Mouse (Mus musculus): ENCODE results near the gene Grb10. TPM values are rescaled to one million over a fixed set of nuclear protein-coding genes. Genes with fewer than 3 reads are reported as not detected.

The Grb10 gene
- polyA plus RNA-seq, 2 experiments = 243 to 644 TPM

DNA sequence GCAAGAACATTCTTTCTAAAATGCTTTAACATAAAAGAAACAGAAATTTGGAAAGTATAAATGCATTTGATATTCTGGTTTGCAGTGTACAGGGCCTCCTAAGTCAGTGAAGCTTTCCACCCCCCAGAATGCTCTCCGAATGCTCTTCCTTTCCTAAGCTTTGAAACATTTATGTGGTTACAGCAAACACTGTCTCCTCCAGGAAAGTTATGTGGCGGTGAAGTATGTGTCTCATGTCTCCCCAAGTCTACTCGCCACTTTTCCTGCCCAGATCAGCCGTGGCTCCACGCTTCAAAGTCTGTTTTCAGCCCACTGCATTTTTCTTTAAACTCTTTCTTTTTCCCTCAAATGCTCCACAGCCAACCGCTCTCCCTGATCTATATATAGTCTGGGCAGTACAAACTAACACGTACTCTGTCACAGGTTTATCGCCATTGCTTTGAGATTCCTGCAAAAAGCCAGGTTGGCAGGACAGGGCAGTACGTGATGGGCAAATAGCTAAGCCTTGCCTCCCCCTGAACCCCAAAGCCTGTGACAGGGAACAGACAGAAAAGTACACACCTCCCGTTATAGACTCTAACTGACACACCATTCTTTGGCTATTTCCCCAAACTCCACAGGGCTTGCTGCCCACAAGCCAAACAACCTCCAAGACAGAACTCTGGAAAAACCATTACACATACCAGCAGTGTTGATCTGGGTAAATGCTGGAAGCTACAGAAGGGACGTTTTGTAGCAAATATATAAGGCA, 84.9 kb downstream of the Grb10 start:
- H3K4me2 ChIP-seq (replicated peaks; ENCODE audit: low read depth, low read length, severe bottlenecking) = no peak overlapping the region
- H3K36me3 ChIP-seq (ENCODE audit: control insufficient read depth, insufficient read depth, low read length) = peaks cover 35% of the 10 kb centered on the region
- H3K4me1 ChIP-seq (ENCODE audit: control insufficient read depth, insufficient read depth, low read length) = peaks cover 72% of the 10 kb centered on the region
- ATAC-seq (ENCODE audit: low FRiP score, low read depth) (peak; percentile 24), DNase-seq (ENCODE audit: low spot score) (peak; percentile 34)
- H3K9ac ChIP-seq (ENCODE audit: low read depth, low read length, severe bottlenecking) = no peak overlapping the region; the same call in 1 of the 2 replicates
- no peak for TF ChIP-seq POLR2A (IDR thresholded peaks at IDR 0.05; ENCODE audit: borderline replicate concordance, extremely low read depth, insufficient read depth, insufficient read length)
- 57% methylated on average over 11 of the region's 11 CpGs for WGBS
- H3K27me3 ChIP-seq (ENCODE audit: control insufficient read depth, insufficient read depth, low read length) = no peaks in the 10 kb centered on the region
- no peaks in the 10 kb centered on the region for H3K9me3 ChIP-seq (ENCODE audit: control insufficient read depth, low read length)
- peak overlapping the region; percentile 90 for H3K27ac ChIP-seq (replicated peaks; ENCODE audit: low read depth, low read length)
- no peak overlapping the region for H3K4me3 ChIP-seq (replicated peaks; ENCODE audit: low read length)

DNA sequence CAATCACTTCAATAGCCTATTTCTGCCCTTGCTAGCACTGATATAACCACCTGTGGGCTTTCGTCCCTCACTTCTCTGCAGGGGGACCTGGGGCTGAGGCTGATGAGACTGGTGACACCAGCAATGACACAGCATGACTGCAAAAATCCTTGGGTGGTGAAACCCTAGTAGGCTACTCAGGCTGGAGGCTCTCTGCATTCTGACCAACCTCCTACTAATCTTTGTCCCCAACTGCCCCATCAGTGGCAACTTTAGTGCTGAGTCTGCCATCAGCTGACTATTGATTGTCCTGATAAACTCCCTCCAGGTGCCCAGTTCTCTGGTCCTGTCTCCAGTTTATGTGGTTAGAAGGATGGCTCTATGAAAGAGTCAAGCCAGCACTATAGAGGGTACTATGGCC, 85.9 kb downstream of the Grb10 start:
- peaks cover 35% of the 10 kb centered on the region for H3K36me3 ChIP-seq (ENCODE audit: control insufficient read depth, insufficient read depth, low read length)
- no peak overlapping the region for H3K4me2 ChIP-seq (replicated peaks; ENCODE audit: low read depth, low read length, severe bottlenecking)
- H3K4me3 ChIP-seq (replicated peaks; ENCODE audit: low read length) = no peak overlapping the region
- WGBS = 65% methylated on average over 1 of the region's 1 CpGs
- peak overlapping the region; percentile 90 for H3K27ac ChIP-seq (replicated peaks; ENCODE audit: low read depth, low read length)
- peaks cover 78% of the 10 kb centered on the region for H3K4me1 ChIP-seq (ENCODE audit: control insufficient read depth, insufficient read depth, low read length)
- no peaks in the 10 kb centered on the region for H3K27me3 ChIP-seq (ENCODE audit: control insufficient read depth, insufficient read depth, low read length)
- DNase-seq (ENCODE audit: low spot score) = no peak
- no peaks in the 10 kb centered on the region for H3K9me3 ChIP-seq (ENCODE audit: control insufficient read depth, low read length)
- TF ChIP-seq POLR2A (IDR thresholded peaks at IDR 0.05; ENCODE audit: borderline replicate concordance, extremely low read depth, insufficient read depth, insufficient read length) = no peak
- no peak for ATAC-seq (ENCODE audit: low FRiP score, low read depth)
- no peak overlapping the region for H3K9ac ChIP-seq (ENCODE audit: low read depth, low read length, severe bottlenecking)

- TF ChIP-seq POLR2A (IDR thresholded peaks at IDR 0.05; ENCODE audit: borderline replicate concordance, extremely low read depth, insufficient read depth, insufficient read length) = no peak
- 63% methylated on average over 4 of the region's 4 CpGs for WGBS
- peaks cover 59% of the 10 kb centered on the region for H3K4me1 ChIP-seq (ENCODE audit: control insufficient read depth, insufficient read depth, low read length)
- no peak overlapping the region for H3K4me3 ChIP-seq (replicated peaks; ENCODE audit: low read length)
- peak overlapping the region; percentile 22; the same call in 1 of the 2 replicates for H3K4me2 ChIP-seq (replicated peaks; ENCODE audit: low read depth, low read length, severe bottlenecking)
- ATAC-seq (ENCODE audit: low FRiP score, low read depth) (0 out of 2 replicates have a peak, but pooled peaks have one; percentile 21), DNase-seq (ENCODE audit: low spot score) (peak; percentile 35)
- H3K9me3 ChIP-seq (ENCODE audit: control insufficient read depth, low read length) = no peaks in the 10 kb centered on the region
- peaks cover 52% of the 10 kb centered on the region for H3K36me3 ChIP-seq (ENCODE audit: control insufficient read depth, insufficient read depth, low read length)
- H3K9ac ChIP-seq (ENCODE audit: low read depth, low read length, severe bottlenecking) = 0 out of 2 replicates have a peak overlapping the region, but pooled peaks have one; percentile 36
- no peaks in the 10 kb centered on the region for H3K27me3 ChIP-seq (ENCODE audit: control insufficient read depth, insufficient read depth, low read length)
- H3K27ac ChIP-seq (replicated peaks; ENCODE audit: low read depth, low read length) = peak overlapping the region; percentile 94
Observed at GRCm38 (mm10) chr11:11948988-11949365, 89.5 kb downstream of the Grb10 start.

GRCm38 (mm10) chr11:11948321-11948987, 90.0 kb downstream of the Grb10 start:
- H3K4me3 ChIP-seq (replicated peaks; ENCODE audit: low read length) = 0 out of 2 replicates have a peak overlapping the region, but pooled peaks have one; percentile 4
- 21% methylated on average over 9 of the region's 9 CpGs for WGBS
- no peaks in the 10 kb centered on the region for H3K9me3 ChIP-seq (ENCODE audit: control insufficient read depth, low read length)
- H3K4me2 ChIP-seq (replicated peaks; ENCODE audit: low read depth, low read length, severe bottlenecking) = peak overlapping the region; percentile 22
- ATAC-seq (ENCODE audit: low FRiP score, low read depth) (peak; percentile 86), DNase-seq (ENCODE audit: low spot score) (peak; percentile 66)
- peaks cover 55% of the 10 kb centered on the region for H3K4me1 ChIP-seq (ENCODE audit: control insufficient read depth, insufficient read depth, low read length)
- peaks cover 57% of the 10 kb centered on the region for H3K36me3 ChIP-seq (ENCODE audit: control insufficient read depth, insufficient read depth, low read length)
- peak overlapping the region; percentile 94 for H3K27ac ChIP-seq (replicated peaks; ENCODE audit: low read depth, low read length)
- TF ChIP-seq POLR2A (IDR thresholded peaks at IDR 0.05; ENCODE audit: borderline replicate concordance, extremely low read depth, insufficient read depth, insufficient read length) = no peak
- H3K27me3 ChIP-seq (ENCODE audit: control insufficient read depth, insufficient read depth, low read length) = no peaks in the 10 kb centered on the region
- H3K9ac ChIP-seq (ENCODE audit: low read depth, low read length, severe bottlenecking) = peak overlapping the region; percentile 36

GRCm38 (mm10) chr11:11947857-11948256, 90.6 kb downstream of the Grb10 start:
- H3K36me3 ChIP-seq (ENCODE audit: control insufficient read depth, insufficient read depth, low read length) = peaks cover 62% of the 10 kb centered on the region
- WGBS = 46% methylated on average over 5 of the region's 5 CpGs
- ATAC-seq (ENCODE audit: low FRiP score, low read depth) (0 out of 2 replicates have a peak, but pooled peaks have one; percentile 2), DNase-seq (ENCODE audit: low spot score) (peak; percentile 53)
- H3K9ac ChIP-seq (ENCODE audit: low read depth, low read length, severe bottlenecking) = peak overlapping the region; percentile 36; the same call in 1 of the 2 replicates
- peak overlapping the region; percentile 94 for H3K27ac ChIP-seq (replicated peaks; ENCODE audit: low read depth, low read length)
- no peak overlapping the region for H3K4me2 ChIP-seq (replicated peaks; ENCODE audit: low read depth, low read length, severe bottlenecking)
- no peaks in the 10 kb centered on the region for H3K27me3 ChIP-seq (ENCODE audit: control insufficient read depth, insufficient read depth, low read length)
- H3K9me3 ChIP-seq (ENCODE audit: control insufficient read depth, low read length) = no peaks in the 10 kb centered on the region
- TF ChIP-seq POLR2A (IDR thresholded peaks at IDR 0.05; ENCODE audit: borderline replicate concordance, extremely low read depth, insufficient read depth, insufficient read length) = no peak
- no peak overlapping the region for H3K4me3 ChIP-seq (replicated peaks; ENCODE audit: low read length)
- peaks cover 52% of the 10 kb centered on the region for H3K4me1 ChIP-seq (ENCODE audit: control insufficient read depth, insufficient read depth, low read length)
